ENCODE assay signal across 15 mouse cellular contexts in the genomic region with DNA sequence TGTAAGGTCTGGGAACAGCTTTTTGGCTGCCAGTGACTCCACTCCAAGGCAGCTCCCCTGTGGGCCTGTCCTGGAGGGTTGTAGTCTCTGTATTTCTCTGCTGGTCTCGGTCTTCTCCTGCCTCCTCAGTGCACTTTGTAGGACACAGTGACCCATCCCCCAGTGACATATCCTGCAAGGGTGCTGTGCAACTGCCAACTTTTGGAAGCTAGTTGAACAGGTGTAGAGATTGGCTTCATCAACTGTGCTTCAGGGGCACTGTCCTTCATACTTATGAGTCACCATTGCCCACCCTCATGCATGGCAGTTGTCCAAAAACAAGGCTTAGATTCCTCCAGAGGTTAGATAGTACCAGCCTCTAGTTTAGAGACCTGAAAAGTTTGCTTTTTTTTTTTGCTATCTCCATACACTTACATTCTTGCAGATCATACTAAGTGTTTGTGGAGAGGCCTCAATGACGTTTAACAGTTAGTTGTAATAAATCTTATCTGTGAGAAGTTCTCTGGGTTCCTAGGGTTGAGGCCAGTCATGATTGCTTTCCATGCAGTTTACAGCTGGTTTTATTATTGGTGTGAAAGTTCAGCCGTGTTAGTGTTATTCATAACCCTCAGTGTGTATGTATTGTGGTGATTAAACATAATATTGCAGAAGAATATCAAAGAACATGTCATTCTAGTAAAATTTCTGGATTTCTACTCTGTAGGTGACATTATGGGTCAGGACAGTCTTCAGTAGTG. TPM values are rescaled to one million over a fixed set of nuclear protein-coding genes. Genes with fewer than 3 reads are reported as not detected.
DNase-seq lines count a peak whose midpoint lies in the region; ATAC-seq lines count a peak whose summit lies in the region.
"Had no signal": no experiment of that assay in that cellular context is flagged by ENCODE, and none has a peak within 500 bp of the region (broad histone marks: within the 10 kb centered on the region; RNA-seq: fewer than 3 reads in every experiment).

No protein-coding gene starts in this region.

- peak; percentile 18 for DNase-seq in adrenal gland, adult 2 months
- no peak for DNase-seq in adrenal gland, postnatal 4 days (ENCODE audit: low spot score in 2 of 2)
- DNase-seq in urinary bladder, postnatal 14 days (ENCODE audit: low spot score) = peak; percentile 5
- DNase-seq in urinary bladder, postnatal 25 days (ENCODE audit: low spot score) = no peak
- no peak for DNase-seq in midbrain, embryonic 10.5 days (ENCODE audit: low spot score)
- DNase-seq in cerebellum, postnatal 36 days = no peak
- no peak for DNase-seq in cerebellum, adult 18-20 months
- DNase-seq: B cell, adult 2 months; cerebellum, adult 8-10 months; lung, adult 18-20 months had no signal

- H3K4me1 ChIP-seq in liver, embryonic 15.5 days (replicated peaks) = peaks cover 16% of the 10 kb centered on the region
- no peaks in the 10 kb centered on the region for H3K4me1 ChIP-seq in midbrain, embryonic 10.5 days
- H3K4me1 ChIP-seq: forebrain, embryonic 13.5 days had no signal

- H3K27ac ChIP-seq in liver, embryonic 15.5 days (replicated peaks) = peak overlapping the region; percentile 87
- H3K27ac ChIP-seq in midbrain, embryonic 10.5 days (replicated peaks) = no peak overlapping the region
- H3K27ac ChIP-seq: forebrain, embryonic 13.5 days had no signal

- no peak overlapping the region for H3K4me2 ChIP-seq in liver, embryonic 15.5 days
- H3K4me2 ChIP-seq: forebrain, embryonic 13.5 days; heart, embryonic 11.5 days had no signal

- H3K9me3 ChIP-seq in liver, embryonic 15.5 days (replicated peaks) = no peaks in the 10 kb centered on the region
- no peaks in the 10 kb centered on the region for H3K9me3 ChIP-seq in midbrain, embryonic 10.5 days (replicated peaks)
- H3K9me3 ChIP-seq: forebrain, embryonic 13.5 days had no signal

- H3K9ac ChIP-seq in liver, embryonic 15.5 days = no peak overlapping the region
- H3K9ac ChIP-seq: forebrain, embryonic 13.5 days had no signal

- no peaks in the 10 kb centered on the region for H3K27me3 ChIP-seq in liver, embryonic 15.5 days
- no peaks in the 10 kb centered on the region for H3K27me3 ChIP-seq in midbrain, embryonic 10.5 days (ENCODE audit: low read depth, poor library complexity, severe bottlenecking)
- H3K27me3 ChIP-seq: forebrain, embryonic 13.5 days had no signal

- no peaks in the 10 kb centered on the region for H3K36me3 ChIP-seq in liver, embryonic 15.5 days (replicated peaks)
- H3K36me3 ChIP-seq in midbrain, embryonic 10.5 days = no peaks in the 10 kb centered on the region

- 58% methylated on average over 3 of the region's 3 CpGs for WGBS in liver, embryonic 15.5 days (ENCODE audit: insufficient replicate concordance)
- WGBS in midbrain, embryonic 10.5 days = 89% methylated on average over 3 of the region's 3 CpGs

- peak; percentile 34; the same call in 1 of the 2 replicates for ATAC-seq in liver, embryonic 15.5 days (ENCODE audit: insufficient read depth)
- ATAC-seq: forebrain, embryonic 13.5 days had no signal

- no peak overlapping the region for H3K4me3 ChIP-seq in liver, embryonic 15.5 days (replicated peaks)
- no peak overlapping the region for H3K4me3 ChIP-seq in midbrain, embryonic 10.5 days
- H3K4me3 ChIP-seq: forebrain, embryonic 13.5 days had no signal

RNA-seq across cellular contexts. Expression of a gene that starts 29.2 kb away (rescaled TPM):
- total RNA-seq in adrenal gland, adult 2 months (2021) = 10 to 100 TPM; 12.4 to 16.2 TPM
- polyA plus RNA-seq in adrenal gland, adult 2 months (2012; rRNA removed) = 0.15 and 0.55 TPM in 2 replicates
- 10 to 100 TPM in 1 of 2 experiments, 1 to 10 TPM in 1; 9.4 to 12.6 TPM for total RNA-seq in adrenal gland, postnatal 4 days (2021)
- 9.3 and 13.3 TPM in 2 replicates for polyA plus RNA-seq in liver, embryonic 15.5 days (2015; fragmentation: Nextera tagmentation; extraction: Ambion mirVana)
- 25.8 and 30.3 TPM in 2 replicates for polyA plus RNA-seq in midbrain, embryonic 10.5 days (2016; fragmentation: Nextera tagmentation; extraction: Ambion mirVana)

RNA-seq across cellular contexts. Expression of a gene that starts 29.2 kb away (rescaled TPM):
- 10 to 100 TPM; 20.8 to 27.2 TPM for total RNA-seq in adrenal gland, adult 2 months (2021)
- polyA plus RNA-seq in adrenal gland, adult 2 months (2012; rRNA removed) = 1.4 and 1.9 TPM in 2 replicates
- total RNA-seq in adrenal gland, postnatal 4 days (2021) = 10 to 100 TPM; 13.2 to 18.9 TPM
- 3.6 and 4.6 TPM in 2 replicates for polyA plus RNA-seq in liver, embryonic 15.5 days (2015; fragmentation: Nextera tagmentation; extraction: Ambion mirVana)
- polyA plus RNA-seq in midbrain, embryonic 10.5 days (2016; fragmentation: Nextera tagmentation; extraction: Ambion mirVana) = 14.0 and 16.4 TPM in 2 replicates

RNA-seq across cellular contexts. Expression of a gene that starts 29.4 kb away (rescaled TPM):
- total RNA-seq in adrenal gland, adult 2 months (2021) = 1 to 10 TPM; 4.6 to 6.6 TPM
- polyA plus RNA-seq in adrenal gland, adult 2 months (2012; rRNA removed) = 0.08 and 0.40 TPM in 2 replicates
- 1 to 10 TPM; 7.4 to 7.6 TPM for total RNA-seq in adrenal gland, postnatal 4 days (2021)
- 2.2 and 2.6 TPM in 2 replicates for polyA plus RNA-seq in liver, embryonic 15.5 days (2015; fragmentation: Nextera tagmentation; extraction: Ambion mirVana)
- 9.8 and 10.7 TPM in 2 replicates for polyA plus RNA-seq in midbrain, embryonic 10.5 days (2016; fragmentation: Nextera tagmentation; extraction: Ambion mirVana)

RNA-seq across cellular contexts. Expression of a gene that starts 34.9 kb away (rescaled TPM):
- 10 to 100 TPM in 1 of 2 experiments, 1 to 10 TPM in 1; 3.4 to 18.3 TPM for total RNA-seq in adrenal gland, adult 2 months (2021)
- polyA plus RNA-seq in adrenal gland, adult 2 months (2012; rRNA removed) = not detected in 2 replicates
- total RNA-seq in adrenal gland, postnatal 4 days (2021) = 10 to 100 TPM in 1 of 2 experiments, not detected in 1; 20.2 TPM
- 19.4 and 22.5 TPM in 2 replicates for polyA plus RNA-seq in liver, embryonic 15.5 days (2015; fragmentation: Nextera tagmentation; extraction: Ambion mirVana)
- polyA plus RNA-seq in midbrain, embryonic 10.5 days (2016; fragmentation: Nextera tagmentation; extraction: Ambion mirVana) = 24.1 and 26.6 TPM in 2 replicates
- total RNA-seq: hematopoietic stem cell, adult 5-6 weeks had no signal
- polyA plus RNA-seq: kidney, adult 2 months had no signal

Comparison
In these comparisons a context has a peak if more than half of its experiments do, and no peak if none do; other contexts are left out.
1. DNase-seq: peak in adrenal gland, adult 2 months (single experiment) and urinary bladder, postnatal 14 days (single experiment); none in adrenal gland, postnatal 4 days (0 of 2), urinary bladder, postnatal 25 days (single experiment), midbrain, embryonic 10.5 days (single experiment), cerebellum, postnatal 36 days (0 of 2) and cerebellum, adult 18-20 months (0 of 2).